Mouse (Mus musculus): ENCODE results near the gene Mkrn1. TPM values are rescaled to one million over a fixed set of nuclear protein-coding genes. Genes with fewer than 3 reads are reported as not detected.

The Mkrn1 gene
- polyA plus RNA-seq, 1 experiment: 34.5 TPM

DNA sequence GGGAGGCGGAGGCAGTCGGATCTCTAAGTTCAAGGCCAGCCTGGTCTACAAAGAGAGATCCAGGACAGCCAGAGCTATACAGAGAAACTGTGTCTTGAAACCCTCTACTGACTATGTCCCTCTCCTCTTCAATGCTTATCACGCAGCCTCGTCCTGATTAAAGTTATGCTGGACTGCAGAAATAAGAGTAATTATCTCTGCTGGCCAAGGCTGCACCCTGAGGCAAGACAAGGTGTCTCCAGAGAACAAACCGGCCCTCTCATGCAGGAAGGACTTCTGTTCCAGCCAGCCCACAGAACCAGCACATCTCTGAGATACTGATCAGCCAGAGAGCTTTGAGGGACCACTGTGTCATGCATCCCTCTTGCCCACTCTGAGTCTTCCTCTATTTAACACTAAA is 15.6 kb upstream of the Mkrn1 start:
- DNase-seq: no peak
- Histone ChIP-seq H3K36me3 (ENCODE audit: control insufficient read depth, insufficient read depth, low read length) (no peaks in the 10 kb centered on the region), H3K4me3 (ENCODE audit: insufficient read depth, low read depth, low read length) (no peak overlapping the region), H3K4me1 (ENCODE audit: control insufficient read depth, insufficient read depth, low read length) (no peaks in the 10 kb centered on the region), H3K27ac (ENCODE audit: insufficient read depth, low read depth, low read length) (no peak overlapping the region), H3K27me3 (replicated peaks; ENCODE audit: control insufficient read depth, insufficient read depth, low read length) (no peaks in the 10 kb centered on the region)
- WGBS: 91% methylated on average over 5 of the region's 5 CpGs
- no peak for TF ChIP-seq POLR2A (IDR thresholded peaks at IDR 0.05; ENCODE audit: low read depth, low read length)
- no peak for TF ChIP-seq CTCF (conservative IDR thresholded peaks at IDR 0.05; ENCODE audit: insufficient read depth, insufficient read length, low read depth, low read length)

DNA sequence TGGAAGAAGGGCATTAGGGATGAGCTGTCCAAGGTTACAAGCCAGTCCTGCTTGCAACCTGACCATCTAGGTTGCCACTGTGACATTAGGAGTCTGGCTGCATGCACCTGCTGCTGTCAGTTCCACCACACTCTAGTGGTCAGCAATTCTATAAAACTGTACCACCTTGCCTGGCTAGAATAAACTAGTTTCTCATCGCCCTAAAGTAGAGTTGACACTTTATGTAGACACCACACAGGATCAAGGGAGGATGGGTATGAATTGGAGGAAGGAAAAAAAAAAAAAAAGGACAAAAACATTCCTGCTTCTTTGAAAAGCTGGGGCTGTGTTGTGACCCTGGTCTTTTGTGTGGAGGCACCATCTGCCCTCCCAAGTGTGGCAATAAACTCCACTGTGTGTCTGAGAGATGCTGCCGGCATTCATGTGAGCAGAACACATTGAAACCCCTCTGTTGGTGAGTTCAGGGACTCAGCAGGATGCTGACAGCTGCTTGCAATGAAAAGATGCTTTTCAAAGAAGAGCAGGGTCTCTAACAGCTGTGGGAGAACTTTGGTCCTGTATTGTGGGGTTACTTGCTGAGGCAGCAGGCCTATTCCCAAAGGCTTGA is 14.7 kb upstream of the Mkrn1 start:
- no peaks in the 10 kb centered on the region for H3K4me1 ChIP-seq (ENCODE audit: control insufficient read depth, insufficient read depth, low read length)
- DNase-seq: no peak
- H3K4me3 ChIP-seq (ENCODE audit: insufficient read depth, low read depth, low read length): no peak overlapping the region
- H3K27ac ChIP-seq (ENCODE audit: insufficient read depth, low read depth, low read length): no peak overlapping the region
- TF ChIP-seq POLR2A (IDR thresholded peaks at IDR 0.05; ENCODE audit: low read depth, low read length) (no peak), CTCF (conservative IDR thresholded peaks at IDR 0.05; ENCODE audit: insufficient read depth, insufficient read length, low read depth, low read length) (no peak)
- no peaks in the 10 kb centered on the region for H3K36me3 ChIP-seq (ENCODE audit: control insufficient read depth, insufficient read depth, low read length)
- H3K27me3 ChIP-seq (replicated peaks; ENCODE audit: control insufficient read depth, insufficient read depth, low read length): no peaks in the 10 kb centered on the region
- 74% methylated on average over 2 of the region's 2 CpGs for WGBS

DNA sequence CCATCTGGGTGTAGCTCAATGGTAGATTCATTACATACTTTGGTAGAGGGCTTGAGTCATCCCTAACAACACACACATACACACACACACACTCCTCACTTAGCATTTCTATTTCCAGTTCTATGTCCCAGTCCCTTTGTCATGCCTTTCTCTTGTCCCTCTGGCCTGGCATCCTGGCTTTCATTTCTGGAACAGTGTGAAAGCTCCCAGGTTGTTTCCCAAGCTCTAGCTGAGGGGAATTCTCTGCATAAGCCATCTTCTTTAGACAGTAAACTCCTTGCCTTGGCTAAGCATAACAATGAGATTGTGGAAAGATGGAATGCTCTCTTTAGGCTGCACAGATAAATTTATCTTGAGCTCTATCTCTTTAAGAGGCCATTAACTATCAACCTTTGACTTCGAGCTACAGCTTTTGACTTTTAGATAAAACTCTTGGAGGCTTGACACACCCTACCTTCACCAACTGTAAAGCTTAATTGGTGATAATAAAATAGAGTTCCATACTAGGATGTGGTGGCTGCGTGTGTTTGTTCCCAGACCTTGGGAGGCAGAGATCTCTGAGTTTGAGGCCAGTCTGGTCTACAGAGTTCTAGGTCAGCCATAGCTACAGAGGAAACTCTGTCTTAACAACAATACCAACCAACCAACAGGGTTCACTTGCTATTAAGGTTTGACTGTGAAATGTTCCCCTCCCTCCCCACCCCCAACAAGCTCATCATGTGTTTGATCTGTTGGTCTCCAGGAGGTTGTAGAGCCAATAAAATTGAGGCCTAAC is 14.0 kb upstream of the Mkrn1 start:
- Histone ChIP-seq H3K4me3 (ENCODE audit: insufficient read depth, low read depth, low read length) (no peak overlapping the region), H3K27me3 (replicated peaks; ENCODE audit: control insufficient read depth, insufficient read depth, low read length) (no peaks in the 10 kb centered on the region), H3K36me3 (ENCODE audit: control insufficient read depth, insufficient read depth, low read length) (no peaks in the 10 kb centered on the region), H3K4me1 (ENCODE audit: control insufficient read depth, insufficient read depth, low read length) (no peaks in the 10 kb centered on the region), H3K27ac (ENCODE audit: insufficient read depth, low read depth, low read length) (no peak overlapping the region)
- DNase-seq: no peak
- WGBS: 89% methylated on average over 2 of the region's 2 CpGs
- TF ChIP-seq POLR2A (IDR thresholded peaks at IDR 0.05; ENCODE audit: low read depth, low read length): no peak
- TF ChIP-seq CTCF (conservative IDR thresholded peaks at IDR 0.05; ENCODE audit: insufficient read depth, insufficient read length, low read depth, low read length): no peak

DNA sequence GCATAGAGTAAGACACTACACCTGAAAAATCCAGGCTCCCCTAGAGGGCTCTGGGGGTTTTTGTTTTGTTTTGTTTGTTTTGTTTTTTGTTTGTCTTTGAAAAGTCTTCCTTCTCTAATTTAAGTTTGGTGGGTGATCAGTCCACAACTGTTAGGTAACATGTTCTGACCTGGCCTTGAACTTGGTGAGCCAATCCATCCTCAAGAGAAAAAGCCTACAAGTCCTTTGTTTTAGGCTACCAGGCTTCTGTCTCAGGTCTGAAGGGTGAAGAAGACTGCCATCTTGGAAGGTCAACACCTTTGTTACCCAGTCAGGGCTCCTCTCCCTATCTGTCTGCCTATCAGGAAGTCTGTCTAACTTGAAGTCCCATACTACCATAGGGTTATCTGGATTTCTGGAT is 13.4 kb upstream of the Mkrn1 start:
- Histone ChIP-seq H3K27ac (ENCODE audit: insufficient read depth, low read depth, low read length) (no peak overlapping the region), H3K4me3 (ENCODE audit: insufficient read depth, low read depth, low read length) (no peak overlapping the region), H3K36me3 (ENCODE audit: control insufficient read depth, insufficient read depth, low read length) (no peaks in the 10 kb centered on the region), H3K4me1 (ENCODE audit: control insufficient read depth, insufficient read depth, low read length) (no peaks in the 10 kb centered on the region), H3K27me3 (replicated peaks; ENCODE audit: control insufficient read depth, insufficient read depth, low read length) (no peaks in the 10 kb centered on the region)
- TF ChIP-seq POLR2A (IDR thresholded peaks at IDR 0.05; ENCODE audit: low read depth, low read length) (no peak), CTCF (conservative IDR thresholded peaks at IDR 0.05; ENCODE audit: insufficient read depth, insufficient read length, low read depth, low read length) (no peak)
- no peak for DNase-seq

DNA sequence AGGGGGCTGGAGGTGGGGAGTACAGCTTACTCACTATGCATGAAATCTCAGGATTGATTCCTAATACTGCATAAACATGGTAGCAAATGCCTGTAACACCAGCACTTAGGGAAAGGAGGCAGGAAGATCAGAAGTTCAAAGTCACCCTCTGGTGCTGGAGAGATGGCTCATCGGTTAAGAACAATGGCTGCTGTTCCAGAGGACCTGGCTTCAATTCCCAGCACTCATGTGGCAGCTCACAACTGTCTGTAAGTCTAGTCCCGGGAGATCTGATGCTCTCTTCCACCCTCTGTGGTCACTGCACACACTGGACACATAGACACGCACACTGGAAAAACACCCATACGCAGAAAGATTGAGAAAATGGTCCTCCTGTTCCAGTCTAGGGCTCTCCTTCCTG is 12.9 kb upstream of the Mkrn1 start:
- 89% methylated on average over 4 of the region's 4 CpGs for WGBS
- DNase-seq: no peak
- no peak overlapping the region for H3K4me3 ChIP-seq (ENCODE audit: insufficient read depth, low read depth, low read length)
- H3K36me3 ChIP-seq (ENCODE audit: control insufficient read depth, insufficient read depth, low read length): no peaks in the 10 kb centered on the region
- H3K27ac ChIP-seq (ENCODE audit: insufficient read depth, low read depth, low read length): no peak overlapping the region
- TF ChIP-seq CTCF (conservative IDR thresholded peaks at IDR 0.05; ENCODE audit: insufficient read depth, insufficient read length, low read depth, low read length) (no peak), POLR2A (IDR thresholded peaks at IDR 0.05; ENCODE audit: low read depth, low read length) (no peak)
- no peaks in the 10 kb centered on the region for H3K4me1 ChIP-seq (ENCODE audit: control insufficient read depth, insufficient read depth, low read length)
- no peaks in the 10 kb centered on the region for H3K27me3 ChIP-seq (replicated peaks; ENCODE audit: control insufficient read depth, insufficient read depth, low read length)

DNA sequence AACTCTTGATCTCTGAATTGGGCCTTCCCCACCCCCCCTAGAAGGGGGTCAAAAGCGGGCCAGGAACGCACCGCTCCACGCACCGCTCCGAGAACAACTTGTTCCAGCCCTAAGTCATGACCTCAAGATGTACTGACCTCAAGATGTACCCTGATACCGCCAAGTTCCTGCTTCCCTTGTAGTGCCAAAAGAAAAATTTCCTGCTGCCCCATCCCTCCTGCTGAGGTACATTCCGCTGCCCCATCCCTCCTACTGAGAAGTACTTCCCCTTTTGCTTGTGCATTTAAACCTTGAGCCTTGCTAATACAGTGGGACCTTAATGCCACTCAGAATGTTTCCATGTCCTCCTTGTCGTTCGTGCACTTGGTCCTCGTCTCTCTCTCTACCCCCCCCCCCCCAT is 10.5 kb upstream of the Mkrn1 start:
- Histone ChIP-seq H3K36me3 (ENCODE audit: control insufficient read depth, insufficient read depth, low read length) (no peaks in the 10 kb centered on the region), H3K4me3 (ENCODE audit: insufficient read depth, low read depth, low read length) (no peak overlapping the region), H3K27me3 (replicated peaks; ENCODE audit: control insufficient read depth, insufficient read depth, low read length) (no peaks in the 10 kb centered on the region), H3K4me1 (ENCODE audit: control insufficient read depth, insufficient read depth, low read length) (no peaks in the 10 kb centered on the region), H3K27ac (ENCODE audit: insufficient read depth, low read depth, low read length) (no peak overlapping the region)
- 61% methylated on average over 11 of the region's 11 CpGs for WGBS
- DNase-seq: no peak
- no peak for TF ChIP-seq CTCF (conservative IDR thresholded peaks at IDR 0.05; ENCODE audit: insufficient read depth, insufficient read length, low read depth, low read length)

DNA sequence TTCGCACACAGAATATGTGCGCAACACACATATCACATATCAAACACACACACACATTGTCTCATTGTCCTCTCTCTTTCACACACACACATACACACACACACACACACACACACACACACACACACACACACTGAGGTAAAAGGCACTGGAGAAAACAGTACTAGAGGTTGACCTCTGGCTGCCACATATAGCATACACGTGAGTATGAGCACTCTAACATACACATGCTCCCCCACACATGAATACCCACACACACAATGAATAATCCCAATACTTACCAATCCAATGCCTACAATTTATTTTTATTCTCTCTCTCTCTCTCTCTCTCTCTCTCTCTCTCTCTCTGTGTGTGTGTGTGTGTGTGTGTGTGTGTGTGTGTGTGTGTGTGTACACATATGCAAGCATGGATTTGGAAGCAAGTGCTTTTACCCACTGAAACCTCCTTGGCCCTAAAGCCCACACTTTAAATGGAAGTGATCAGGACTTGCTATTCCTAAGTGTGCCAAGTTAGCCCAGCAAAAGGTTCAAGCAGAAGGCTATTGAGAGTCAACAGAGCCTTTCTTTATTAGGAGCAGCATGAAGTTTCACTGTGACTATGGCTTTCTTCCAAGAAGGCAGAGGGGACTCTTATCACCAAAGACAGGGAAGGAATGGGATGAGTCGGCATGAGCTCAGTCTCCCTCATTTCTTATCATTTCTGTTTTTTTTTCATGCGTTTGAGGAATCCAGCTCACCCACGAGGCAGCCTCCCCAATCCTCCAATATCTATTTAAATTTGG is 8.9 kb upstream of the Mkrn1 start:
- whole genome bisulfite sequencing: 81% methylated on average over 6 of the region's 6 CpGs

More for the DNA sequence above, 8.9 kb upstream of the Mkrn1 start:
- H3K4me1 ChIP-seq (ENCODE audit: control insufficient read depth, insufficient read depth, low read length): no peaks in the 10 kb centered on the region
- no peak for TF ChIP-seq POLR2A (IDR thresholded peaks at IDR 0.05; ENCODE audit: low read depth, low read length)
- TF ChIP-seq CTCF (conservative IDR thresholded peaks at IDR 0.05; ENCODE audit: insufficient read depth, insufficient read length, low read depth, low read length): no peak
- H3K27ac ChIP-seq (ENCODE audit: insufficient read depth, low read depth, low read length): no peak overlapping the region
- no peak overlapping the region for H3K4me3 ChIP-seq (ENCODE audit: insufficient read depth, low read depth, low read length)
- no peaks in the 10 kb centered on the region for H3K36me3 ChIP-seq (ENCODE audit: control insufficient read depth, insufficient read depth, low read length)
- no peaks in the 10 kb centered on the region for H3K27me3 ChIP-seq (replicated peaks; ENCODE audit: control insufficient read depth, insufficient read depth, low read length)
- DNase-seq: no peak

Measured in kidney, adult 2 months (tissue).